ENCODE assay signal across 8 mouse cellular contexts in the genomic region with DNA sequence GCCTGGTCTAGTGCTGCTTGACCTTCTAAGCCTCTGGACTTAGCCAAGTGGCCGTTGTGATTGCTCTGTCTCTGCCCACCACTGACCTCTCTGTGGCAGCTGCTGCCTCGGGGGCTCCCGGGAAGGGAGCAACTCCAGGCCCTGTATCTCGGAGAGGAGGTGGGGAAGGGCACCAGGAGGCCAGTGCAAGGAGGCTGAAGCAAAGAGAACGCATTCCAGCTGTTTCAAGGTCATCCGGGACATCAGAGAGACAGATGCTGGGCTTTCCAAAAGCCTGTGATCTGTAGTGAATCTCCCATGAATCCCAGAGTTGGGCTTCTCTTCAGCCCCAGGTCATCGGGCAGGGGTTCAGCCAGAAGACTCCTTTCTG. TPM values are rescaled to one million over a fixed set of nuclear protein-coding genes. Genes with fewer than 3 reads are reported as not detected.
DNase-seq lines count a peak whose midpoint lies in the region; ATAC-seq and TF ChIP-seq lines count a peak whose summit lies in the region.

No protein-coding gene starts in this region.

- ATAC-seq in heart, embryonic 15.5 days (replicated peaks; ENCODE audit: insufficient number of reproducible peaks, insufficient read depth, low FRiP score, low read depth): no peak
- ATAC-seq in intestine, embryonic 16.5 days: no peak; the same call in 1 of the 2 replicates
- 0 out of 2 replicates have a peak, but pooled peaks have one; percentile 29 for ATAC-seq in midbrain, embryonic 16.5 days
- no peak for ATAC-seq in megakaryocyte, adult 5-6 weeks (ENCODE audit: poor library complexity, severe bottlenecking)

- H3K4me2 ChIP-seq in heart, embryonic 15.5 days: no peak overlapping the region
- H3K4me2 ChIP-seq in intestine, embryonic 16.5 days (ENCODE audit: low read depth, low read length): no peak overlapping the region
- no peak overlapping the region for H3K4me2 ChIP-seq in midbrain, embryonic 16.5 days (ENCODE audit: low read length)

- TF ChIP-seq CTCF in thymus, adult 2 months (IDR thresholded peaks at IDR 0.05; ENCODE audit: borderline replicate concordance, control insufficient read depth, extremely low read depth, insufficient read depth, low read length, poor library complexity): no peak

- TF ChIP-seq POLR2A in thymus, adult 2 months (IDR thresholded peaks at IDR 0.05; ENCODE audit: control insufficient read depth, extremely low read depth, insufficient read depth, low read length, poor library complexity): no peak

- no peak overlapping the region for H3K4me3 ChIP-seq in heart, embryonic 15.5 days
- no peak overlapping the region for H3K4me3 ChIP-seq in intestine, embryonic 16.5 days (ENCODE audit: low read length)
- H3K4me3 ChIP-seq in midbrain, embryonic 16.5 days (ENCODE audit: low read depth, low read length): no peak overlapping the region
- H3K4me3 ChIP-seq in thymus, adult 2 months (ENCODE audit: control insufficient read depth, insufficient read depth, low read length): no peak overlapping the region

- H3K36me3 ChIP-seq in heart, embryonic 15.5 days: no peaks in the 10 kb centered on the region
- H3K36me3 ChIP-seq in intestine, embryonic 16.5 days (ENCODE audit: control insufficient read depth, insufficient read depth, low read length): no peaks in the 10 kb centered on the region
- H3K36me3 ChIP-seq in midbrain, embryonic 16.5 days (ENCODE audit: control insufficient read depth, insufficient read depth, low read length): no peaks in the 10 kb centered on the region
- no peaks in the 10 kb centered on the region for H3K36me3 ChIP-seq in thymus, adult 2 months (ENCODE audit: control insufficient read depth, insufficient read depth, low read length)

- DNase-seq in heart, postnatal 10 days: no peak
- peak; percentile 58 for DNase-seq in embryo, embryonic 10.5 days (ENCODE audit: low spot score)
- no peak for DNase-seq in thymus, adult 2 months
- DNase-seq in right cerebral cortex, postnatal 4 days: no peak

- peaks cover 54% of the 10 kb centered on the region for H3K4me1 ChIP-seq in heart, embryonic 15.5 days (replicated peaks)
- H3K4me1 ChIP-seq in intestine, embryonic 16.5 days (ENCODE audit: control insufficient read depth, insufficient read depth, low read length): peaks cover 12% of the 10 kb centered on the region
- 0 out of 2 replicates have a peak, but pooled peaks cover 4% of the 10 kb centered on the region for H3K4me1 ChIP-seq in midbrain, embryonic 16.5 days (ENCODE audit: control insufficient read depth, insufficient read depth, low read length)
- peaks cover 9% of the 10 kb centered on the region for H3K4me1 ChIP-seq in thymus, adult 2 months (replicated peaks; ENCODE audit: control insufficient read depth, insufficient read depth, low read length)

- intact Hi-C loops in heart, postnatal 10 days (cut with DNase I): loop anchor here (2.0 to 5.0 kb wide), 3 partner anchors 48 to 112 kb away; no protein-coding TSS in a partner anchor

- no peak overlapping the region for H3K9ac ChIP-seq in heart, embryonic 15.5 days
- H3K9ac ChIP-seq in intestine, embryonic 16.5 days (ENCODE audit: low read depth, low read length): 0 out of 2 replicates have a peak overlapping the region, but pooled peaks have one; percentile 35
- no peak overlapping the region for H3K9ac ChIP-seq in midbrain, embryonic 16.5 days (ENCODE audit: low read depth, low read length)

- H3K27ac ChIP-seq in heart, embryonic 15.5 days: peak overlapping the region; percentile 92
- H3K27ac ChIP-seq in intestine, embryonic 16.5 days (ENCODE audit: low read length): peak overlapping the region; percentile 93
- peak overlapping the region; percentile 33; the same call in 1 of the 2 replicates for H3K27ac ChIP-seq in midbrain, embryonic 16.5 days (ENCODE audit: low read length)
- no peak overlapping the region for H3K27ac ChIP-seq in thymus, adult 2 months (ENCODE audit: control insufficient read depth, insufficient read depth, low read length)

- no peaks in the 10 kb centered on the region for H3K9me3 ChIP-seq in heart, embryonic 15.5 days (replicated peaks)
- no peaks in the 10 kb centered on the region for H3K9me3 ChIP-seq in intestine, embryonic 16.5 days (ENCODE audit: control insufficient read depth, low read length)
- H3K9me3 ChIP-seq in midbrain, embryonic 16.5 days (replicated peaks; ENCODE audit: control insufficient read depth, low read length, poor library complexity, severe bottlenecking): no peaks in the 10 kb centered on the region

- 11% methylated on average over 7 of the region's 7 CpGs for WGBS in heart, embryonic 15.5 days
- 22% methylated on average over 7 of the region's 7 CpGs for WGBS in intestine, embryonic 16.5 days
- 29% methylated on average over 7 of the region's 7 CpGs for WGBS in midbrain, embryonic 16.5 days
- WGBS in thymus, adult 2 months: 83% methylated on average over 7 of the region's 7 CpGs

- H3K27me3 ChIP-seq in heart, embryonic 15.5 days: no peaks in the 10 kb centered on the region
- no peaks in the 10 kb centered on the region for H3K27me3 ChIP-seq in intestine, embryonic 16.5 days (replicated peaks; ENCODE audit: control insufficient read depth, insufficient read depth, low read length)
- H3K27me3 ChIP-seq in midbrain, embryonic 16.5 days (ENCODE audit: control insufficient read depth, insufficient read depth, low read depth, low read length): no peaks in the 10 kb centered on the region
- no peaks in the 10 kb centered on the region for H3K27me3 ChIP-seq in thymus, adult 2 months (ENCODE audit: control insufficient read depth, insufficient read depth, low read length)

RNA-seq across cellular contexts. Expression of a gene that starts 54.5 kb away (rescaled TPM):
- polyA plus RNA-seq in heart, embryonic 15.5 days (2015; fragmentation: Nextera tagmentation; extraction: Ambion mirVana): 0.58 and 0.62 TPM in 2 replicates
- 10 to 100 TPM; 13.4 to 16.9 TPM for total RNA-seq in heart, postnatal 10 days (2021)
- polyA plus RNA-seq in intestine, embryonic 16.5 days (2015; fragmentation: Nextera tagmentation; extraction: Ambion mirVana): 0.50 and 0.53 TPM in 2 replicates
- 0.73 and 0.85 TPM in 2 replicates for polyA plus RNA-seq in midbrain, embryonic 16.5 days (2015; fragmentation: Nextera tagmentation; extraction: Ambion mirVana)
- 0.21 and 0.69 TPM in 2 replicates for total RNA-seq in megakaryocyte, adult 5-6 weeks (2015)
- total RNA-seq in megakaryocyte, adult 5-6 weeks (2017): 0.04 and 0.08 TPM in 2 replicates
- 4.1 and 5.9 TPM in 2 replicates for polyA plus RNA-seq in thymus, adult 2 months (2012; rRNA removed)
